Mouse (Mus musculus) forebrain, postnatal 0 days (tissue): ENCODE results near the gene Slc37a1. TPM values are rescaled to one million over a fixed set of nuclear protein-coding genes. Genes with fewer than 3 reads are reported as not detected.

ENCODE experiments used
- ATAC-seq: fragments of 200-750 bp; cut with Nextera tagmentation; 2 replicates; pipeline ENCODE4 v1.8.0; 2017; ENCODE audit warnings: mild to moderate bottlenecking, moderate library complexity
- DNase-seq: peaks from one replicate; pipeline ENCODE4 v3.0.0-alpha.2; 2015
- H3K27ac ChIP-seq: fragments of 300-500 bp; sonication (generic); 2 replicates; pipeline ENCODE4 v1.5.1; 2014; ENCODE audit warnings: low read depth, mild to moderate bottlenecking, antibody characterized with exemption, low read length, moderate library complexity, mixed read lengths
- H3K27me3 ChIP-seq: fragments of 300-500 bp; sonication (generic); 2 replicates; pipeline ENCODE4 v1.6.1; 2014; ENCODE audit warnings: mild to moderate bottlenecking, low read length, mixed read lengths; ENCODE audit not compliant: insufficient read depth
- H3K36me3 ChIP-seq: fragments of 300-500 bp; sonication (generic); 2 replicates; pipeline ENCODE4 v1.6.1; 2014; ENCODE audit warnings: mild to moderate bottlenecking, moderate library complexity; ENCODE audit not compliant: insufficient read depth
- H3K4me1 ChIP-seq: fragments of 300-500 bp; sonication (generic); 2 replicates; pipeline ENCODE4 v1.6.1; 2014; ENCODE audit warnings: antibody characterized with exemption; ENCODE audit not compliant: insufficient read depth
- H3K4me2 ChIP-seq: fragments of 300-500 bp; sonication (generic); 2 replicates; pipeline ENCODE4 v1.6.1; 2014; ENCODE audit warnings: low read depth, mild to moderate bottlenecking, moderate library complexity
- H3K4me3 ChIP-seq: fragments of 300-500 bp; sonication (generic); 2 replicates; pipeline ENCODE4 v1.5.1; 2014; ENCODE audit warnings: low read depth, low read length, mixed read lengths
- H3K9ac ChIP-seq: fragments of 300-500 bp; sonication (generic); 2 replicates; pipeline ENCODE4 v1.6.1; 2014; ENCODE audit warnings: mild to moderate bottlenecking
- H3K9me3 ChIP-seq: fragments of 300-500 bp; sonication (generic); 2 replicates; pipeline ENCODE4 v1.6.1; 2016; ENCODE audit warnings: low read length
- CTCF ChIP-seq: sonication (generic); IDR thresholded peaks from 2 replicates; pipeline ENCODE4 v1.5.1; 2016; ENCODE audit warnings: antibody characterized with exemption, control low read depth, low read depth
- WGBS: fragments of 180-500 bp; shearing (Covaris S2); extraction: QIAGEN DNeasy Blood & Tissue Kit; methylation state at CpG from one replicate; pipeline ENCODE4 v1.1.7; 2014; 5-methylcytosine and 5-hydroxymethylcytosine counted together
- polyA plus RNA-seq: library from polyadenylated mRNA; unstranded; fragments of >200 nt; fragmentation: Nextera tagmentation; extraction: Ambion mirVana; gene quantifications from 2 replicates; pipeline ENCODE4 v1.2.1, GENCODE M21; 2015
- total RNA-seq: library from RNA; depleted of rRNA; stranded (reverse); fragments of >200 nt; gene quantifications from 2 replicates; pipeline ENCODE4 v1.2.3, GENCODE M21; 2014

Slc37a1 gene
- total and polyA plus RNA-seq, 2 experiments from 2014 or later = 6.7 to 10.0 TPM

DNA sequence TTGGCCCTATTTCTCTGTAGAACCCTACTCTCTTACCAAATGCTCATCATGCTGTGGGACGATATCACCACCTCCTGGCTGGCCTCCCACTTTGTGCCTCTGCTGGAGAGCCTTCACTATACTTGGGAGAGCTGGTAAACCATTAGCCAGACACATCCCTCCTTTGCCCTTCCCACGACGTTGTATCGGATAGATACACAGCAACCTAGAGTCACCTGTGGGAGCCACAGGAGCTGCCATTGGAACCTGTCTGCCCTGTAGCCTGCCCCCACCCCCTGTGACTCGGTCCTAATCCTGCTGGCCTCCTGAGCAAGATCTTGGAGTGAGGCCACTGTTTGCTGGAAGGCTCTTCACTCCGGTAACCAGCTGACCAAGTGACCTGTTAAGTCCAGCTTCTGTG is 96.7 kb downstream of the Slc37a1 start:
- 77% methylated on average over 6 of the region's 6 CpGs for WGBS
- H3K36me3 ChIP-seq = no peaks in the 10 kb centered on the region
- H3K27me3 ChIP-seq = no peaks in the 10 kb centered on the region
- no peak overlapping the region for H3K4me2 ChIP-seq
- H3K4me1 ChIP-seq = peaks cover 15% of the 10 kb centered on the region
- no peak overlapping the region for H3K27ac ChIP-seq
- no peaks in the 10 kb centered on the region for H3K9me3 ChIP-seq
- DNase-seq = no peak
- H3K9ac ChIP-seq = no peak overlapping the region
- ATAC-seq = no peak
- TF ChIP-seq CTCF = no peak
- no peak overlapping the region for H3K4me3 ChIP-seq

DNA sequence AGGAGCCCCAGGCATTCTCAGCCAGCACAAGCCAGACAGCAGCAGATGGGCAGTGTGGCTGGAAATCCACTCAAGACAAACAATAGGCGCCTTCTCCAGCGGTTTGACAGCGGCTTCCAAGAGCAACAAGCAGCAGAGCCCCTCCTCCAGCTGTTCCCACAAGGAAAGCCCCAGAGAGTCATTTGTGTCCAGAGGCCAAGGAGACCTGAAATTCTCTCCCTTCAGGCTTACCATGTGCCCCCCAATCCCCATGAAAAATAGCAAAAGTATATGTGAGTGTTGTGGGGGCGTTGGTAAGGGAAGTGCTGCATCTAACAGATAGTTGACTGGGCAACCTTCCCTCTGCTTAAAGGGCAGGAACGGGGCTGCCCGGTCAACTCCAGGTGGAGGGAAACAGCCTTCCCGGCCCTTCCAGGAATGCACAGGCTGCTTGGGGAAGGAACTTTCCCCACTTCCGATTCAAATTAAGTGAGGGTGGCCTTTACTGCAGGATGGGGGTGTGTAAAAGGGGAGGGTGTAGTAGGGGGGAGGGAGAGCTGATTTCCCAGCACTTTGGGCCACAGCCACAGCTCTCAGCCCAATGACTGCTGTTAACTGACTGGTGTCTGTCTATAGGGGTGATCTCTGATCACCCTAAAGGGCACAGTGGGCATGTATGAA is 98.5 kb downstream of the Slc37a1 start:
- ATAC-seq (peak; percentile 4; the same call in 1 of the 2 replicates), DNase-seq (peak; percentile 23)
- 0 out of 2 replicates have a peak overlapping the region, but pooled peaks have one; percentile 81 for H3K9ac ChIP-seq
- H3K9me3 ChIP-seq = no peaks in the 10 kb centered on the region
- H3K4me1 ChIP-seq = peaks cover 27% of the 10 kb centered on the region
- H3K4me3 ChIP-seq = no peak overlapping the region
- peak overlapping the region; percentile 66 for H3K4me2 ChIP-seq
- 22% methylated on average over 8 of the region's 8 CpGs for WGBS
- peak overlapping the region; percentile 72 for H3K27ac ChIP-seq
- H3K36me3 ChIP-seq = no peaks in the 10 kb centered on the region
- TF ChIP-seq CTCF = no peak
- H3K27me3 ChIP-seq = no peaks in the 10 kb centered on the region

DNA sequence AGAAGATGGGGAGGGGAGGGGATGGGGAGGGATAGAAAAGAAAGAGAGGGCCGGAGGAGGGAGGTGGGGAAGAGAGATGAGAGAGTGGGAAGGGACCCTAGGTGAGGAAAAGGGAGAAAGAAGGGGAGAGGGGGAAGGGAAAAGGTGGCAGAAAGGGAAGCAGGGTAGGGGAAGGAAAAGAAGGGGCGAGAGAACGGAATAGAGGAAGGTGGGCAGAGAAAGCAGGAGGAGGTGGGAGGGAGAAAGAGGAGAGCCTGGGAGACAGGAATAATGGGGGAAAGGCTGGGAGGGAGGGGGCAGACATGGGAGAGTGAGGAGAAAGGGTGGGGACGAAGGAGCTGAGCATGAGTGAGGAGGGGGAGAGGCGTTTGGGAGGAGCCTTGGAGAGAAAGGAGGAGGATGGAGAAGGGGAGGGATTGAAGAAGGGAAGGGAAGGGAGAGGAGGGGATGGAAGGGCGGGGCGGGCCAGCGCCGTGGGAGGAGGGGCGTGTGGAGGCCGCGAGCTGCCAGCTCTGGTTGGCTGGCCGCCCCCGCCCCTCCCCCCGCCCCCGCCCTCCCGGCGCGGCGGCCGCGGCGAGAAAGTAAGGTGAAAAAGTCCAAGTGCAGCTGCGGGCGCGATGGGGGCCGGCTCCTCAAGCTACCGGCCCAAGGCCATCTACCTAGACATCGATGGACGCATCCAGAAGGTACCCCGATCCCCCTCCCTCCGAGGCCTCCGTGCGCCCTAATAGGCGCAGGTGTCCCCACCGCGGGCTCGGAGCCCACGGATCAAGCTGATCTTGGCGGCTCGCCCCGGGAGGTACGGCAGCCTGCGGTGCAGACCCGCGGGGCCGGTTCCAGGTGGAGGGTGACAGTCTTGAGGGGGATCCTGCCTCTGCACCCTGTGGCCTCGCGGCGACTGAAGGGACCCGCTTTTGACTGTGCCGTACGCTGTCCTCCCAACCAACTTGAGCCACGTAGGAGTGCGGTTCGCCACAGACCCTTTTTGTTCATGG is 99.4 kb downstream of the Slc37a1 start, which contains the start of gene Pde9a:
Pde9a (plus strand) TSS at position 540 of the 995 bp plus-strand sequence.
- Histone ChIP-seq H3K27me3 (no peaks in the 10 kb centered on the region), H3K27ac (peak within 1 kb of the TSS; percentile 80), H3K9ac (peak within 1 kb of the TSS; percentile 81), H3K4me3 (peak within 1 kb of the TSS; percentile 87), H3K4me2 (peak within 1 kb of the TSS; percentile 66), H3K9me3 (no peaks in the 10 kb centered on the region), H3K4me1 (peaks cover 27% of the 10 kb centered on the region), H3K36me3 (no peaks in the 10 kb centered on the region)
- TF ChIP-seq CTCF = no peak
- ATAC-seq (peak; percentile 91), DNase-seq (peak; percentile 87)
- WGBS = 2% methylated on average over 46 of the region's 56 CpGs

DNA sequence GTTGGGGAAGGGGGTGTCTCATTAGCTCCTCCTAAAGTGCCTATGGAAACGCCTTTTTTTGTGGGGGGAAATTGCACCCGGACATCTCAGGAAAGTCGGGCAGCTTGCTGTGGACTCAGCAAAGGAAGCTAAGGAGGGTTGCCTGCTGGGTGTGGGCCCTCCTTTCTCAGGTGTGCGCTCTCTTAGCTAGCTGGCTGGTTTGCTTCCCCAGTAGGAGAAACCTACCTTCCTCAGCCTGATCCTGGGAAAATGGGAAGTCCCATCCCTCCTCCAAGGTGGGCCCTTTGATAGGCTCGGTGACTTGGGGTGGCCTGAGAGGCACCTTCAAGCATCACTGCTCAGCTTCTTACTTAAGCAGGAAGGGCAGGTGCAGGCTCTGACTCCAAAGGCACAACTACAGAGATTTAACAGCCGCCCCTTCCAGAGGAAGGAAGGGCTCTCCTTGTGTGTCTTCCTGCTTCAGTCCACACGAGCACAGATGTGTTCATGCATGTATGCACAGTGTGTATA is 100.2 kb downstream of the Slc37a1 start:
- peak overlapping the region; percentile 87 for H3K4me3 ChIP-seq
- 6% methylated on average over 6 of the region's 7 CpGs for WGBS
- H3K4me1 ChIP-seq = peaks cover 27% of the 10 kb centered on the region
- no peak for TF ChIP-seq CTCF
- ATAC-seq = no peak
- peak overlapping the region; percentile 66 for H3K4me2 ChIP-seq
- DNase-seq = peak; percentile 43
- no peaks in the 10 kb centered on the region for H3K36me3 ChIP-seq
- H3K9ac ChIP-seq = peak overlapping the region; percentile 81
- no peaks in the 10 kb centered on the region for H3K27me3 ChIP-seq
- no peaks in the 10 kb centered on the region for H3K9me3 ChIP-seq
- H3K27ac ChIP-seq = peak overlapping the region; percentile 80

DNA sequence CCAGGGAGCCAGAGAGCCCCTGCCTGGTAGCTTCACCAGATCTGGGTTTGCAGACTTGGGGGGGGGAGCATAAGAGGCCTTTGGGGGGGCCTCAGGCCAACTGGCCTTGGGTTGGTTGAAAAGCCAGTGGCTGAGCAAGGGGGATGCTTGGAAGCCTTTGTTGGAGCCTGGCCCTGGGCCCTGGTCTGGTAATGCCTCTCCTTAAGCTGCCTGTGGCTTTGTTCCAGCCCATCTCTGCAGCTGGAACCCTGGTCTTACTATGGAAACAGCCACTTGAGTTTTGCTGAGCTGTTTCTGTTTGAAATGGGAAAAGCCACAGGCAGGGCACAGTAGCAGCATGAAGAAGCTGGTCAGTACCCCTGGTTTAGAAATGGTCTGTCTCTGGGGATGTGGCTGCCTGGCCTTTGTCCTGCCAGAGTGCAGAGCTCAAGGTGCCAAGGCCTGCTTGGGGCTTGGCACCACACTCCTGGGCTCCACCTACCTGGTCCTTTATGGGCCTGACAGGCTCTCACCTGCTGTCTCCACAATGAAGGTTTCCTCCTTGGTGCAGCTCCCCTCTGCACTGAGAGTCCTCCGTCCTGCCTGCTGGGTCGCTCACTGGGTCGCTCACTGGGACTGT is 102.9 kb downstream of the Slc37a1 start:
- ATAC-seq = no peak
- Histone ChIP-seq H3K9me3 (no peaks in the 10 kb centered on the region), H3K27ac (peak overlapping the region; percentile 50; the same call in 1 of the 2 replicates), H3K36me3 (no peaks in the 10 kb centered on the region), H3K9ac (no peak overlapping the region; the same call in 1 of the 2 replicates), H3K4me2 (peak overlapping the region; percentile 66; the same call in 1 of the 2 replicates), H3K4me1 (peaks cover 27% of the 10 kb centered on the region), H3K4me3 (no peak overlapping the region), H3K27me3 (no peaks in the 10 kb centered on the region)
- 81% methylated on average over 3 of the region's 3 CpGs for WGBS
- peak; percentile 55 for DNase-seq
- no peak for TF ChIP-seq CTCF

DNA sequence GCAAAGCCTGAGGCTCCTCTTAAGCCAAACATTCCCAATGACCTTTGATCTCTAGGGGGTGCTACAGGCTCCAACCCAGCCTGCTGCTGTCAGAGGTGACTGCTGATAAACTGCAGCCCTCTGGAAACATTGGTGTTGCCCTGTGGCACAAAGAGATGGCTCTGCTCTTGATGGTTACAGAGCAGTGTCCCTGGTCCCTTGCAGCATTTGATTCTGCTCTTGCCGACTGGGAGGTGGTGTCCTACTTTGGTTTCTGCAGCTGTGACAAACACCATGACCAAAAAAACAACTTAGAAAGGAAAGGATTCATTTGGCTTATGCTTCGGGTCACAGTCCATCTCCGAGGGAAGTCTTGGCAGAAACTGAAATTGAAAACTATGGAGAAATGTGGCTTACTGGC is 104.9 kb downstream of the Slc37a1 start:
- H3K4me3 ChIP-seq = no peak overlapping the region
- TF ChIP-seq CTCF = no peak

More for the DNA sequence above, 104.9 kb downstream of the Slc37a1 start:
- H3K27ac ChIP-seq = no peak overlapping the region
- no peak overlapping the region for H3K4me2 ChIP-seq
- WGBS = 82% methylated on average over 3 of the region's 3 CpGs
- no peaks in the 10 kb centered on the region for H3K9me3 ChIP-seq
- no peak overlapping the region for H3K9ac ChIP-seq
- DNase-seq = no peak
- ATAC-seq = no peak
- no peaks in the 10 kb centered on the region for H3K27me3 ChIP-seq
- peaks cover 1% of the 10 kb centered on the region; the same call in 1 of the 2 replicates for H3K36me3 ChIP-seq
- peaks cover 24% of the 10 kb centered on the region for H3K4me1 ChIP-seq
